9 mouse cellular contexts compared by ENCODE assay signal in genomic region chr1:136137071-136137531, GRCm38 (mm10). TPM values are rescaled to one million over a fixed set of nuclear protein-coding genes. Genes with fewer than 3 reads are reported as not detected.
DNase-seq lines count a peak whose midpoint lies in the region; ATAC-seq and TF ChIP-seq lines count a peak whose summit lies in the region.
"Had no signal": no experiment of that assay in that cellular context is flagged by ENCODE, and none has a peak within 500 bp of the region (broad histone marks: within the 10 kb centered on the region; RNA-seq: fewer than 3 reads in every experiment).

No protein-coding gene starts in this region.

- no peak for ATAC-seq in heart, embryonic 15.5 days (replicated peaks; ENCODE audit: insufficient number of reproducible peaks, insufficient read depth, low FRiP score, low read depth)
- ATAC-seq in embryonic facial prominence, embryonic 11.5 days (replicated peaks; ENCODE audit: insufficient number of reproducible peaks, low FRiP score, low TSS enrichment, low read depth), result no peak
- ATAC-seq in intestine, embryonic 16.5 days, result peak; percentile 16

- no peak overlapping the region for H3K4me3 ChIP-seq in heart, embryonic 15.5 days
- no peak overlapping the region for H3K4me3 ChIP-seq in embryonic facial prominence, embryonic 11.5 days (ENCODE audit: low read depth, low read length)
- peak overlapping the region; percentile 18; the same call in 1 of the 2 replicates for H3K4me3 ChIP-seq in intestine, embryonic 16.5 days (ENCODE audit: low read length)
- H3K4me3 ChIP-seq in myocyte, result peak overlapping the region; percentile 5

- H3K9me3 ChIP-seq in heart, embryonic 15.5 days (replicated peaks), result no peaks in the 10 kb centered on the region
- no peaks in the 10 kb centered on the region for H3K9me3 ChIP-seq in embryonic facial prominence, embryonic 11.5 days (replicated peaks; ENCODE audit: control insufficient read depth, low read length)
- no peaks in the 10 kb centered on the region for H3K9me3 ChIP-seq in intestine, embryonic 16.5 days (ENCODE audit: control insufficient read depth, low read length)

- no peaks in the 10 kb centered on the region for H3K36me3 ChIP-seq in heart, embryonic 15.5 days
- H3K36me3 ChIP-seq in embryonic facial prominence, embryonic 11.5 days (replicated peaks; ENCODE audit: control insufficient read depth, insufficient read depth, low read depth, low read length), result no peaks in the 10 kb centered on the region
- no peaks in the 10 kb centered on the region for H3K36me3 ChIP-seq in intestine, embryonic 16.5 days (ENCODE audit: control insufficient read depth, insufficient read depth, low read length)
- H3K36me3 ChIP-seq in myocyte (ENCODE audit: control insufficient read depth, insufficient read depth), result no peaks in the 10 kb centered on the region

- WGBS in heart, embryonic 15.5 days, result 44% methylated on average over 7 of the region's 7 CpGs
- WGBS in embryonic facial prominence, embryonic 11.5 days, result 20% methylated on average over 7 of the region's 7 CpGs
- 30% methylated on average over 7 of the region's 7 CpGs for WGBS in intestine, embryonic 16.5 days

- H3K9ac ChIP-seq in heart, embryonic 15.5 days, result no peak overlapping the region
- no peak overlapping the region for H3K9ac ChIP-seq in embryonic facial prominence, embryonic 11.5 days (replicated peaks; ENCODE audit: low read length)
- H3K9ac ChIP-seq in intestine, embryonic 16.5 days (ENCODE audit: low read depth, low read length), result peak overlapping the region; percentile 41

- TF ChIP-seq POLR2A in myocyte (IDR thresholded peaks at IDR 0.05; ENCODE audit: insufficient read length, low read depth), result peak; percentile 14

- H3ac ChIP-seq in myocyte (ENCODE audit: control insufficient read depth, insufficient read length), result no peak overlapping the region

- DNase-seq in heart, adult 8-10 months (ENCODE audit: low spot score), result no peak
- DNase-seq in embryonic facial prominence, embryonic 11.5 days (ENCODE audit: low spot score), result no peak
- no peak for DNase-seq in gastrocnemius, postnatal 25 days
- DNase-seq in retina, embryonic 14.5 days (ENCODE audit: low spot score), result no peak
- no peak for DNase-seq in layer of hippocampus, adult 9-10 months (ENCODE audit: low spot score)
- DNase-seq: lung, adult 2 months had no signal

- H3K27ac ChIP-seq in heart, embryonic 15.5 days, result peak overlapping the region; percentile 64
- H3K27ac ChIP-seq in embryonic facial prominence, embryonic 11.5 days (replicated peaks; ENCODE audit: low read depth, low read length), result peak overlapping the region; percentile 52
- peak overlapping the region; percentile 85 for H3K27ac ChIP-seq in intestine, embryonic 16.5 days (ENCODE audit: low read length)

- peaks cover 4% of the 10 kb centered on the region; the same call in 1 of the 2 replicates for H3K27me3 ChIP-seq in heart, embryonic 15.5 days
- no peaks in the 10 kb centered on the region for H3K27me3 ChIP-seq in embryonic facial prominence, embryonic 11.5 days (ENCODE audit: control insufficient read depth, insufficient read depth, low read length)
- no peaks in the 10 kb centered on the region for H3K27me3 ChIP-seq in intestine, embryonic 16.5 days (replicated peaks; ENCODE audit: control insufficient read depth, insufficient read depth, low read length)
- no peaks in the 10 kb centered on the region for H3K27me3 ChIP-seq in myocyte (ENCODE audit: control insufficient read depth, insufficient read depth, insufficient read length)

- H3K79me2 ChIP-seq in myocyte (ENCODE audit: control insufficient read depth, insufficient read depth), result peaks cover 62% of the 10 kb centered on the region

- no peak overlapping the region; the same call in 1 of the 2 replicates for H3K4me2 ChIP-seq in heart, embryonic 15.5 days
- H3K4me2 ChIP-seq in embryonic facial prominence, embryonic 11.5 days (ENCODE audit: low read depth, low read length), result no peak overlapping the region
- peak overlapping the region; percentile 41 for H3K4me2 ChIP-seq in intestine, embryonic 16.5 days (ENCODE audit: low read depth, low read length)
- H3K4me2 ChIP-seq in myocyte (ENCODE audit: low read depth), result peak overlapping the region; percentile 91

- H3K4me1 ChIP-seq in heart, embryonic 15.5 days (replicated peaks), result peaks cover 77% of the 10 kb centered on the region
- peaks cover 18% of the 10 kb centered on the region for H3K4me1 ChIP-seq in embryonic facial prominence, embryonic 11.5 days (ENCODE audit: control insufficient read depth, insufficient read depth, low read length)
- peaks cover 86% of the 10 kb centered on the region for H3K4me1 ChIP-seq in intestine, embryonic 16.5 days (ENCODE audit: control insufficient read depth, insufficient read depth, low read length)

TF ChIP-seq in myocyte, 11 proteins besides CTCF, POLR2A, EP300 and RAD21:
- no peak for TF ChIP-seq E2F4 (IDR thresholded peaks at IDR 0.05; ENCODE audit: insufficient read depth)
- no peak for TF ChIP-seq TCF12 (IDR thresholded peaks at IDR 0.05; ENCODE audit: insufficient read depth, poor library complexity, severe bottlenecking)
- no peak for TF ChIP-seq CEBPB (IDR thresholded peaks at IDR 0.05; ENCODE audit: insufficient read depth, poor library complexity, severe bottlenecking)
- TF ChIP-seq USF1 (IDR thresholded peaks at IDR 0.05; ENCODE audit: low read depth), result no peak
- TF ChIP-seq MYOG (IDR thresholded peaks at IDR 0.05; ENCODE audit: control insufficient read depth in 1 of 3, insufficient read depth in 1 of 3, insufficient read length in 2 of 3, low read depth in 2 of 3), result no peak
- no peak for TF ChIP-seq MYOD1 (IDR thresholded peaks at IDR 0.05; ENCODE audit: control insufficient read depth in 1 of 3, insufficient read length in 2 of 3, low read depth in 2 of 3)
- no peak for TF ChIP-seq SRF (IDR thresholded peaks at IDR 0.05; ENCODE audit: control insufficient read depth, insufficient read length, low read depth)
- no peak for TF ChIP-seq POLR2AphosphoS2 (IDR thresholded peaks at IDR 0.05; ENCODE audit: insufficient read length, low read depth)

RNA-seq across cellular contexts. Expression of gene Kif21b, which starts 5.9 kb away (rescaled TPM):
- polyA plus RNA-seq in heart, embryonic 15.5 days (2015; fragmentation: Nextera tagmentation; extraction: Ambion mirVana), result 0.87 and 2.3 TPM in 2 replicates
- 1 to 10 TPM in 1 of 4 experiments, under 1 TPM in 3; 0.57 to 1.3 (median 0.67) TPM for total RNA-seq in heart, adult 8-10 months (2022)
- 6.9 and 8.0 TPM in 2 replicates for polyA plus RNA-seq in embryonic facial prominence, embryonic 11.5 days (2014; fragmentation: Nextera tagmentation; extraction: Ambion mirVana)
- 4.3 and 4.8 TPM in 2 replicates for polyA plus RNA-seq in intestine, embryonic 16.5 days (2015; fragmentation: Nextera tagmentation; extraction: Ambion mirVana)
- polyA plus RNA-seq in myocyte (2012; fragmentation: generic; extraction: Trizol), result 16.8 TPM
- under 1 TPM; 0.36 to 0.78 TPM for total RNA-seq in gastrocnemius, postnatal 25 days (2021)

Comparison
In these comparisons a context has a peak if more than half of its experiments do, and no peak if none do; other contexts are left out.
1. H3K4me2 ChIP-seq: peak in intestine, embryonic 16.5 days (single experiment) and myocyte (single experiment); none in heart, embryonic 15.5 days (single experiment) and embryonic facial prominence, embryonic 11.5 days (single experiment).
2. H3K4me3 ChIP-seq: peak in intestine, embryonic 16.5 days (single experiment) and myocyte (single experiment); none in heart, embryonic 15.5 days (single experiment) and embryonic facial prominence, embryonic 11.5 days (single experiment).
3. Peak in every context shown above with its lines, with median percentiles within 50 percentile points of each other: H3K27ac ChIP-seq.